Mouse (Mus musculus) spleen, postnatal 10 days (tissue): ENCODE measurements around the gene Kcna2.

ENCODE experiments used
- DNase-seq, 2 experiments: peaks; one replicate each; pipeline ENCODE4 v3.0.0; 2021 to 2022; ENCODE audit warnings: low spot score in 2 of 2

The Kcna2 gene

DNA sequence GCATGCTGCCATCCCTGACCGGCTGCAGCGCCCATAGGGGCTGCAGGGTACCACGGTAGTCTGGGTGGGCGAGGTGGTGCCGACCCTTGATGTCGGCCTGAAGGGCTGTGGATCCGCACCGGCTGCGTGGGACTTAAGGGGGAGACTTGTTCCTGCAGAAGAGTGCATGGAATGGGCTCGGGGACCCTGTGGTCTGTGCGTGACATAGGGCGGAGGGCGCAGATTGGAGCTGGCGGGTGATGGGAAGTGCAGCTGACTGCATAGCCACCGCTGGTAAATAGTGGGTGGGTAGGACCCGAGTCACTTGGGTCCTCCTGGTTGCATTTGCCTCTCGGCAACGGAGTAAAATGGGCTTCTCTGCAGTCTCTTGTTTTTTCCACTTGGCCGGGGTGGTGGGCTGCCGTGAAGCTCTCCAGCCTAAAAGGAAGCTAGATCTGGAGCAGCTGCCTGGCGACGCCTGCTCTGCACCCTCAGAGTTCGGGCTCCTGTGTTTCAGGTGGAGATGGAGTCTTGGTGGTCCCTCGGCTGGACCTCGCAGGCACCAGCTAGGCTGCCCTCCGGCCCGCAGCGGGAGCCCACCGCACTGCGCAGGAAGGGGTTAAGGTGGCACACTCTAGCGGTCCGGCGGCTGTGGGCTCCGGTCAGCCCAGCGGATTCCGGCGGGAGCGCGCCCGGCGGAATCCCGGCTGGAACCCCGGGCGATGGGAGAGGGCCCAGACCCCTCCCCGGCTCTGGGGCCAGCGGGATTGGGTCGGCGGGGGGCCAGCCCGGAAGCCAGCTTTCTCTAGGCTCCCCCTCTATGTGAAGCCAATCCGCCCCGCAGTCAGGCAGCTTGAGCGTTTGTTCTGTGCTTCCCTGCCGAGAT is 1.1 kb downstream of the Kcna2 start:
- DNase-seq, result no peak

- DNase-seq, result no peak
These were observed 2.1 kb downstream of the Kcna2 start for GRCm38 (mm10) chr3:107103041-107103440.

DNA sequence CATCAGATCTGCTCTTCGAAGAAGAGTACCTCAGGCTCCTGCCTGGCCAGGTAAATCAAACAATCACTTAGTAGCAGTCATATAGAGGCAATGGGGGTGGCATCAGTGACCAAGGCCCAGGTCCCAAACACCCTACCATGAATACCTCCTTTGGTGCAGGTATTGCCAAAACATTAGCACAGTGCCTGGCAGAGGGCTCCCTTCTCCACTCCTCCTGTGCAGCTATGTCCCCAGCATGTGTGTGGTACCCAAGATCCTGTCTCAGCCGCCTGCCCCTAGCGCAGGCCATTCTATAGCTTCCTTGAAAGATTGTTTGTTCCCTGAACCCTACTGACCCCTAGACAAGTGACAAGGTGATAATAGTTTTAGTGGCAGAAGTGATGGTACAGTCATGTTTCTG is 2.5 kb downstream of the Kcna2 start:
- DNase-seq, result no peak

DNA sequence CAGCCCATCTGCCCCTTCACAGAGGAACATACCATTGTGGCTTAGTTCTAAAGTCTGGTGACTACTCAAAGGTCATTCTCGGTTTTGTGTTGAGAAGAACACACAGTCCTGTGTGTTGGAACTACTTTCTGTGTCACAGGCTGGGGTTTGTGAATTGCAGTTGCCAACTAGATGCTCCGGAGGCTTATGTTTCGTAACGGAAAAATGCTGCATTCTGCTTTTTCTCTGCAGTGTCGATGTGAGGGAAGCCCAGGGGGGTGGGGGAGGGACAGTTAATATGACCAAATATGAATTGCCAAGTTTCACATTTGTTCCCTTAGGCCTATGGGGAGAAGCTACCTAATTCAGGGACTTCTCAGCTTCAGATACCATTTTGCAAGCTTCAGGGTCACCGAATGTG is 5.0 kb downstream of the Kcna2 start:
- no peak for DNase-seq

DNA sequence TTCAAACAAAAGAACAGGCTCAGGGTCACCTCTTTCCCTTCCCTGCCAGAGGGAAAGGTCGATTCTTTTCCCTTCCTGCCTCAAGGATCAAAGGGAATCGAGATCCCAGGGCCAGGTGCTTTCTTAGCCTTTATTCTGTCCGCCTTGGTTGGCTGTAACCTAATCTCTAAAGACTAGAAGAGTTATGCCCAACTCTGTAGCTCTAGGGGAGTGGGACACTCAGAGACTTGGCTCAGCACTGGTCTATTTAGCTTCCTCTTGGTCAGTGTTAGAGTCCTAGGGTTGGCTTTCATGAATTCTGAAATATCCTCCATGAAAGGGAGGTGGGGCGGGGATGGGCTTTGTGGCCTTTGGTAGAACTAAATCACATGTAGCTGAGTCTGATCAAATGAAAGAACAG is 11.6 kb downstream of the Kcna2 start:
- DNase-seq, result no peak

GRCm38 (mm10) chr3:107112932-107113659 is 12.2 kb downstream of the Kcna2 start:
- DNase-seq, result no peak

GRCm38 (mm10) chr3:107113771-107114737 is 13.1 kb downstream of the Kcna2 start:
- DNase-seq, result no peak

DNA sequence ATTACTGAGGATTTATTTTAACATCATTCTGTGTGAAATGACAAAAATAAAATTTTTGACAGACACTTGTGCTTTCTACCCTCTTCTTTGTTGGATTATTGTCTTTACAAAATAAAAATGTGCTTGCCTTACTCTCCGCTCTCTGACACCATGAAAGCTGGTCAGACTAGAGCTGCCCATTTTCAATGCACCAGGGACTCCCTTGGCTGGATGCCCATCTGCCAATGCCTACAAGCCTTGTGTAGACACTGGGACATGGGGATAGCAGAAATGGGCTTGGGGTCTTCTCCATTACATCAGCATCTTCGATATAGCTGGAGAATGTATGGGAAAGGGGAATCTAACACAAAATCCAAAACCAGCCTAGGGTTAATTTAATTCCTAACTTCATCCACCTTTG is 14.0 kb downstream of the Kcna2 start:
- DNase-seq, result no peak

DNA sequence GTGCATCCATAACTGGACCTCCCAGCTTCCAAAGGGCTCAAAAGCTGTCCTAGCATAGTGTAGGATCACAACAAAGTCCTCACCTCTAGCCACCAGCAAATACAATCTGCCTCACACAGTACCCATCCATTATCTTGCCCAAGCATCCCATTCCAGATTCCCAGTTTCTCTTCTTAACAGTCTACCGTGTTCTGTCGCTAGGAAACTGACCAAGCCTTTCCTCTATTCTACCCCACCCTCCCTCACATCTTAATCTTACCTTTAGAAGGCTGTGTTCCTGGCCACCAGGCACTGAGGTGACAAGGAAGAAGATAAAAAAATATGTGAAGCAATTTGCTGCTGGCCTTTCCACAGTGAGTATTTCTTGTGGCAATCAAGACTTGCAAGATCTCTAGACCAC is 14.8 kb downstream of the Kcna2 start:
- no peak for DNase-seq

DNA sequence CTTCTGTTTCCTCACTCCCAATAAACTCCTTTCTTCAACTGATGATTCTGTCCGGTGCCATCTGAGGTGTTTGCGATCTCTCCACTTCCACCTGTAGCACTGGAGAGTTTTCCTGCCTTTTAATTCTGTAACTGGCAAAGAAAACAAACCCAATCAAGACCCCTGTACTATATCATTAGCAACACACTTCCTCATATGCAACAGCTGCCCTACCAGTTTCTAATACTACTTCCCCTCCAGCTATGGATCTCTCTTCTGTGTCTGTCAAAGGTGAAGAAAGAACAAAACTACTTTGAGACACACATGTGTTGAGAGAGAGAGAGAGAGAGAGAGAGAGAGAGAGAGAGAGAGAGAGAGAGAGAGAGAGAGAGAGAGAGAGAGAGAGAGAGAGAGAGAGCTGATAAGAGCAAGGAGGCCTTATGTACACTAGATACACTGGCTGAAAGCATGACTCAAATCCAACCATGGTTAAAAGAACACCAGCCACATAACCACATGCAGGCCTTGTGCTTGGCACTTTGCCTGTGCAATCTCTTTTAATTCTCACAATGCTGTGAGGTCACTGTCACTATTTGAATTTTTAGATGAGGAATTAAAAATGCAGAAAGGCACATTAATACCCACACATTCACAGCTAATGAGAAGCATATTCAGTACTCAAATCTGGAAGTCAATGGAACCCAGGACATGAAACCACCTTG is 19.1 kb downstream of the Kcna2 start:
- DNase-seq, result no peak

- DNase-seq, result no peak
These were observed 21.4 kb downstream of the Kcna2 start for GRCm38 (mm10) chr3:107122306-107122705.

DNA sequence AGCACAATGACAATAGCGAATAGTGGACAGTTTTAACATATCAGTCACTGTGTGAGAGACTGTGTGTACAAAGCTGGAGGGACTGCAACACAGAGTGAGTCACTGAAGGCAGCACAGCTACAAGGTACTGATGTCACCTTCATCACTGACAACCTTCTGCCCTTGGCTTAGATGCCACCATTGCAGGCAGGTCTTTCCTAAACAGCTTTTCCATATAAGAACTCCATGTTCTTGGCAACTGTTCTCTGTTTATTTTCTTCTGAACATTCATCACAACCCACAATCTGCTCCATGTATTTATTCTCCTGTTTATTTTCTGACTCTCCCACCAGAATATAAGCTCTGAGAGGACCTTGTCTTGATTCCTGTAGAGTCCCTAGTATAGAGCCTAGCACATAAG is 26.7 kb downstream of the Kcna2 start:
- DNase-seq, result no peak

- no peak for DNase-seq
These were observed 27.5 kb downstream of the Kcna2 start for GRCm38 (mm10) chr3:107128421-107128820.

DNA sequence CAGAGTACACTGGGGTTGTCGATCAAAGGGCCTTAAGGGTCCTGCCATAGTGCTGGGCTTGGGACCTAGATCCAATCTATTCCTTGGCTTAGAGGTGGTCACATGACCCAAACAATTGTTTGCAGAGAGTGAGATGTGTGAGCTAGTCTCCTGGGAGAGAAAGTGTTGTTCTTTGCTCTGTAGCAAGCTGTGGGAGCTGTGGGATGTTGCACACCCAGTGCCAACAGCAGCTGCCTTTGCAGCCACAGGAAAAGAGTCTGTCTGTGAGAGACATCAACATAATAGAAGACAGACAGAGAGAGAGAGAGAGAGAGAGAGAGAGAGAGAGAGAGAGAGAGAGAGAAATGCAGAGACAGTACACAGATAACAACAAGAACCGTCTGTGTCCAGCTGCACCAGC is 28.3 kb downstream of the Kcna2 start:
- DNase-seq, result no peak

DNA sequence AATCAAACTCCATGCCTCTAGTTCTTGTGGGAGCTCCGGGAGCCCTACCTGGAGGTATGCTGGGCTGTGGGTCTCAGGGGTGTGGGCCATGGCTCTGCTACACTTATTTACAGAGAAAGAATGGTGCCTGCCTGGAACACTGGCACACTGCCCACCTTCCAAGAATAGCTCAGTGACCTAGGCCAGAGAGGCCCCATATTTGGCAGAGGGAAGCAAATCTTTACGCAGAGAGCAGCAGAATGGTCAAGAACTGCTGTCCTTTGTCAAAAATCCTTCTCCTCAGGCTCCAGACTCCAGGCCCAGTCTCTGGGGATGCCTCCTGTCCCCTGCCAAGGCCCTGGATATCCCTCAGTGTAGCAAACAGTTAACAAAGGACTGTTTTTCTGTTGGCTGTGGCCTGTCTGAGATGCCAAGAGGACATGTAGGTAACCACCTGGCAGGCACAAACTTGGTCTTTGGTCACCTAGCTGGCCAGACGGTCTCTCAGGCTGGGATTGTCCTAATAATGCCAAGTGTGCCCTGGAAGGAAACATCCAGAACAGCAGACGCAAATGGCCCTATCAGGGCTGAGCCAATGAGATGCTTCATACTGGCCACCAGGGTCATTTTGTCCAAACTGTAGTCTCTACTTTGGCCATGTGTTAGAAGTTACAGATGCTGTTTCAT is 29.8 kb downstream of the Kcna2 start:
- no peak for DNase-seq

DNA sequence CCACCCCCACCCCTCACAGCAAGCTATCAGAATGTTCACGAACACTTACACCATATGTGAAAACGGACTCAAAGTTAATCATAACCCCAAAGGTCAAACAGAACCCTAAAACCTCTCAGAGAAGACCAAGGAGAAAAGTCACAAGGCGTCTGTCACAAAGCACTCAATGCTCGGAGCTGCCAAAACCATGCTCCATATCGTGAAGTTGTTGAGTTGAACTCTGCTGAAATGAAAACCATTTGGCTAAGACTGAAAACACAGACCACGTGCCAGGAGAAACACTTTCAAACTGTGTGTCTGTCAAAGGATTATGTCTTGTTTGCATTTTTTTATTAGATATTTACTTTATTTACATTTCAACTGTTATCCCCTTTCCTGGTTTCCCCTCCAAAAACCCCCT is 30.9 kb downstream of the Kcna2 start:
- DNase-seq, result no peak

GRCm38 (mm10) chr3:107132651-107133050 is 31.7 kb downstream of the Kcna2 start:
- no peak for DNase-seq

GRCm38 (mm10) chr3:107134457-107134856 is 33.5 kb downstream of the Kcna2 start:
- no peak for DNase-seq

- no peak for DNase-seq
These were observed 46.2 kb downstream of the Kcna2 start for GRCm38 (mm10) chr3:107147126-107147525.

DNA sequence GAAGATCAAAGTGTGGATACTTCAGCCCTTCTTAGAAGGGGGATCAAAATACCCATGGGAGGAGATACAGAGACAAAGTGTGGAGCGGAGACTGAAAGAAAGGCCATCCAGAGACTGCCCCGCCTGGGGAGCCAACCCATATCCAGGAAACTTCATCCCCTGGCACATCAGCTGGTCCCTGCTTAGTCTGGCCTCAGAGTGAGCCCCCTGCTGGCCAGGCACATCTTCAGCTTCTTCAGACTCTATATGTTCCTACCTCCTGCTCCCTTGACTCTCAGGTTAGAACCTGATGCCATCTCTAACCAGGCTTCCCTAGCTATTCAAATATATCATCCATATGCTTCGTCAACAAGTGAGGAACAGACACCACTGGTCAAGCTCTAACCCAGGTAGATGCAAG is 48.1 kb downstream of the Kcna2 start:
- DNase-seq, result peak in 1 of 2 experiments; percentile 56

- no peak for DNase-seq
These were observed 49.5 kb downstream of the Kcna2 start for GRCm38 (mm10) chr3:107150469-107150868.
